Mouse (Mus musculus): ENCODE data around the gene Mrtfa.
A peak's percentile ranks its signal among the peaks of the same experiment; 100 is the strongest.

Mrtfa gene

DNA sequence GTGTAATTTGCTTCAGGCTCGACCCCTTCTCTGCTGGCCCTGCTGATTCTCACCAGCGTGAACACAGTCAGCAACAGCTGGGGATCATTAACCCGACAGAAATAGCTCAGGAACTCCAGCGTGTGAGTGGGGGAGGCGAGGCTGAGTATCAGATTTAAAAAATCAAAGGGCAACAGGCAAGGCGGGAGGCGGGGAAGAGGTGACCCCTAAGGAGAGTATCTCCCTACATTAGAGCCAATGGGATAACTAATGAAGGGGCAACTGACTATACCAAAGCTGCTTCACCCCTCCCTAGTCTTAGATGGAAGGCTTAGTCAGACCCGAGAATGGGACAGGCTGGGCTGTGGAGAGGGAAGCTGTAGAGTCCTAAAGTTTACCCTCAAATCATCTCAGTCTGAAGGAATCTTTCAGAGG, 128.4 kb downstream of the Mrtfa start:
- peak; percentile 75 for DNase-seq

- DNase-seq, result no peak
Observed at GRCm38 (mm10) chr15:81060975-81061374, 129.6 kb downstream of the Mrtfa start.

- no peak for DNase-seq
Observed at GRCm38 (mm10) chr15:81057736-81058135, 132.8 kb downstream of the Mrtfa start.

- DNase-seq, result no peak
Observed at GRCm38 (mm10) chr15:81055488-81055887, 135.1 kb downstream of the Mrtfa start.

DNA sequence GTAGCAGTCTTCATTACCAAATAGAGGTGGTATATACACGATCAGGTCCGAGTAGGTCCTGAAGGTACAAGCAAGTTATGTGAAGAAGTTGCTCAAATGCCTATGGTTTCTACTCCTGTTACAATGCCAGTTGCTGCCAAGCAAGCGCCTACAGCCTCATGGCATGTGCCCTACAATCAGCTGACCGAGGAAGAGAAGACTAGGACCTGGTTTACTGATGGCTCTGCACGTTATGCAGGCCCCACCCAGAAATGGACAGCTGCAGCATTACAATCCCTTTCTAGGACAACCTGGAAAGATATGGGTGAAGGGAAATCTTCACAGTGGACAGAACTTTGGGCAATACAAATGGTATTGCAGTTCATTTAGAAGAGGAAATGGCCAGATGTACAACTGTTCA, 138.1 kb downstream of the Mrtfa start:
- DNase-seq, result no peak

GRCm38 (mm10) chr15:81050488-81050887, 140.1 kb downstream of the Mrtfa start:
- no peak for DNase-seq

GRCm38 (mm10) chr15:81049401-81050053, 141.0 kb downstream of the Mrtfa start:
- no peak for DNase-seq

- no peak for DNase-seq
Observed at GRCm38 (mm10) chr15:81047497-81047896, 143.1 kb downstream of the Mrtfa start.

- DNase-seq, result no peak
Observed at GRCm38 (mm10) chr15:81046061-81046460, 144.5 kb downstream of the Mrtfa start.

GRCm38 (mm10) chr15:81045336-81045735, 145.2 kb downstream of the Mrtfa start:
- DNase-seq, result no peak

- no peak for DNase-seq
Observed at GRCm38 (mm10) chr15:81044446-81044845, 146.1 kb downstream of the Mrtfa start.

DNA sequence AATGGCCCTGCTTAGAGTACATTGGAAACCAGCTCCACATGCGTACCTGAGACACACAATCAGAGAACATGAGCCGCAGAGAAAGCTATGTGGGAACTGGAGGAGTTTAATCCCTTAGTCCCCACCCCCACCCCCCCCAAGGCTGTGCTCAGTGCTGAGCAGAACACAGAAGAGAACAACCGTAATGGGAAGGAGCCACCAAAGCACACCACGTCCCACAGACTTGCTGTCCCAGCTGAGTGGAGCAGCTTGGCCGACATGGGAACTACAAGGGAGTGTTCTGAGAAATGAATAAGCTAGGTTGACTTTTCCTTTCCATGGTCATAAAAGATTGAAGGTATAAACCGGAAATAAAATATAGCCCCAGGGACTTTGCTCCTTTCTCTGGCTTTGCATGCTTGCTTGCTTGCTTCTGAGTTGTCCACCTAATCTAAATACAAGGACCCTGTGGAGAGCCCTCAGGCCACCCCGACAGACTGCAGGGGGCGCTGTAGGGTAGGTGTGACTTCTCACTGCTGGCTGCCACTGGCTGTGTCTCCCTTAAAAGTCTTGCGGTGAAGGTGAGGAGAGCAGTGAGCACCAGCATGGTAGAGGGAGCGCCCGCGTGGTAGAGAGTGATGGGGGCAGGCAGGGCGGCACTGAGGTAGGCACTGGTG, 148.2 kb downstream of the Mrtfa start:
- DNase-seq, result peak; percentile 31

DNA sequence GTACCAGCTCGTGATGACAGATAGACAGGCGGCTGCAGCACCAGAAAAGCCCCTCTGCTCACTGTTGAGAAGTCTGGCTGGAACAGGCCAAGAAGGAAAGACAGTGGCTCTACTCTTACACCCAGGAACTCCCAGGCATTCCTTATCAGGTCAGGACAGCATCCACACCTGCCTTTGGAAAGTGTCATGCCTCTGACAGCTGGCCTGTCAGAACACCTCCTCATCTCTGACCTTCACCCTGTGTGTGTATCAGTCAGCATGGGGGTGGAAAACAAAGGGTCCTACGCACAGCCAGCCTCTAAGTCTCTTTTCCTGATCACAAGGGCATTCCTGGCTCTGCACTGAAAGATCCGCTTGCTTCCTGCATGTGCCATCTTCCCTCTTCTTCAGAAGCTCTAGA, 148.8 kb downstream of the Mrtfa start:
- DNase-seq, result no peak

DNA sequence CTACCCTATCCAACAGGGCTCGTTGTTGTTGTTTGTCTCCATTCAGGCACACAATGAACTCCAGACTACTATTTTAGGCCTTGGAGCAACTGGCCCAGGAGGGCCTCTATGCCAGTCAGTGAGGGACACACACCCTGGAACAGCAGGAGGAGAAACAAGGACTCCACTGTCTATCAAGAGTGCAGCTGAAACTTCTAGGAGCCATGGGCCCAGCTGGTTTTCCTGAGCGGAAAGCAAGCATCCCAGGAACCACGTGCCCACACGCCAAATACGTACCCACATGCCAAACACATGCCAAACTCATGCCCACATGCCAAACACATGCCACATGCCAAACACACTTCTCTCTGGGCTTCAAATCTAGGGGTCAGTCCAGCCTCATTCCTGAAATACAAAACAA, 152.1 kb downstream of the Mrtfa start:
- DNase-seq, result no peak

GRCm38 (mm10) chr15:81035417-81036162, 155.0 kb downstream of the Mrtfa start:
- DNase-seq, result no peak

DNA sequence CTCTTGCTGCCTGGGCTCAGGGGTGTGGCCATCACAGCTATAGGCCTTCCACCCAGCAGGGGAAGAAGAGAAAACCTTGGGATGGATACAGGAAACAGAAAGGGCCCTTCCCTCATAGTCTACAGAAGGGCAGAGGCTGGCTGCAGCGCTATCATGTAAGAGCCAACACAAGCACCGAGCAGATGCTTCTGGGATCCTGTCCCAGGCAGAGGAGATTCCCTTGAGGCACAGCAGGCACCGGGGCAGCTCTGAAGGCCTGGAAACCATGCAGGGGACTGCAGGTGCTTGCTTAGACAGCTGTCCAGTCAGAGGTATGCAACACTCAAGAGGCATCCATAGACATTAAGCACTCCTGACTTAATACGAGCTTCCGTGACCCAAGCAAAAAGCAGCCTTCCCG, 156.4 kb downstream of the Mrtfa start:
- DNase-seq, result no peak

GRCm38 (mm10) chr15:81032941-81033629, 157.5 kb downstream of the Mrtfa start:
- DNase-seq, result no peak

GRCm38 (mm10) chr15:81031611-81032010, 158.9 kb downstream of the Mrtfa start:
- no peak for DNase-seq

DNA sequence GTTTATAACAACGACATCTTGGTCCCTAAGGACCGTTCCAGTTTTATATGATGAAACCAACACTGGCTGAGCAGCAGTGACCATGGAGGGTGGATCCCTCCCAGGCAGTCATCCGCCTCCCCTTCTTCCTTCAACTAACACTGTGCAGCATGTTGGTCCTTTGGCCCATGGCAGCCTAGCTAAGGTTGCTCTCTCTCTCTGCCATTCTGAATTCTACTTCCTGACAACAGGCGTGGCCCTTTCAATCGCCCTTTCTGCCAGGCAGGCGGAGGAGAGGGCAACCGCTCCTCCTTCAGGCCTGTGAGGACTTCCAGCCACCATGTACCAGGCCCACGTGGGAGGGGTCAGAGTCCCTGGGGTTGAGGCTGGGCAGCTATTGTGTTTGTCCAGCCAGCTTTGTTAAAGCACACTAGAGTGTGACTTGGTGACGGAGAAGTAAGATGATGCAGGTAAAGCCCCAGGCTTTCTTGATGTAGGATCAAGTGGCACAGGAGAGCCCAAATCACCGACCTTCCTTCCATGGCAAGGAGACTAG, 159.6 kb downstream of the Mrtfa start:
- DNase-seq, result peak; percentile 59

GRCm38 (mm10) chr15:81027378-81028173, 163.0 kb downstream of the Mrtfa start:
- peak; percentile 68 for DNase-seq

DNA sequence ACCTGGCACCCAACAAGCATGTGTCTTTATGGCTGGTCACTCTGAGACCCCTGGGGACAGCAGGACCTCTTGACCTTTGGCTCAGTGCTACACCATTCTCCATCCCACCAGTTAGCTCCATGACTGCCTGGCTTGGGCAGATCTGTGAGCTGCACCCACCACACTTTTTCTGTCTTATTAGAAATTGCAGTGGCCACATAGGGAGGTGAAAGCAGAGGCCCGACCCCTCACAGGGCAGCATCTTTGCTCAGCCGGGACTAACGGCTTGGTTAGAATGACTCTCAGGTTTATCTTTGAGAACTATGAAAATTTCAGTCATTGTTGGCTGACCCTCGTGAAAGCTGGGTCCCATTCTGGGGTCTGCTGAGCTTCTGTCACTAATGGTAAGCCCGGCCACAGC, 163.7 kb downstream of the Mrtfa start:
- DNase-seq, result no peak

DNA sequence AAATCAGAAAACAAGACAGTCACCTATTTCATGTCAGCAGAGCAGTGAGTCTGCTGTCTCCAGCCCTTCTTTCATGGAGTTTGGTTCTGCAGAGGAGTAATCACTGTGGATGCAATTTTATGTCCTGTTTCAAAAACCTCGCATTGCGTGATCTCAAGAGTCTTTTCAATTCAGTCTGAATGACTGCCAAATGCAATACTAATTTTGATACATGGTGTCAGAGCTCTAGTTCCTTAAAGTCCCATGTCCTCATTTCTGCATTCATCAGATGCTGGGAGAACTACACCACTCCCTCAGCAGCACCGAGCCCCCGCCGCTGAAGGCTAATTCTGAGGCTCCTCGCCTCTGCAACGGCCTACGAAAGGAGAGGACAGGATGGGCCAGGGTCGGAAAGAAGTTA, 166.7 kb downstream of the Mrtfa start:
- no peak for DNase-seq
